Comparison of ENCODE assay signal across 28 mouse cellular contexts in genomic region chr15:100318014-100318671, GRCm38 (mm10). TPM values are rescaled to one million over a fixed set of nuclear protein-coding genes. Genes with fewer than 3 reads are reported as not detected.
DNase-seq lines count a peak whose midpoint lies in the region; ATAC-seq and TF ChIP-seq lines count a peak whose summit lies in the region.
"Not testable (repeated sequence)": the region's sequence is repeated elsewhere in the genome, so short reads cannot be mapped to it uniquely, and the experiment has no call there.
"Had no signal": no experiment of that assay in that cellular context is flagged by ENCODE, and none has a peak within 500 bp of the region (broad histone marks: within the 10 kb centered on the region; RNA-seq: fewer than 3 reads in every experiment).

No protein-coding gene starts in this region.

- not testable (repeated sequence) for H3K9ac ChIP-seq in embryonic facial prominence, embryonic 14.5 days (ENCODE audit: low read depth, low read length); kidney, postnatal 0 days (ENCODE audit: low read depth, low read length); liver, adult 2 months (ENCODE audit: low read depth, low read length); lung, embryonic 14.5 days; stomach, postnatal 0 days (ENCODE audit: low read length)

- H3K27me3 ChIP-seq in embryonic facial prominence, embryonic 14.5 days (replicated peaks; ENCODE audit: control insufficient read depth, insufficient read depth, low read length); kidney, postnatal 0 days (ENCODE audit: insufficient read depth, low read length); liver, adult 2 months (ENCODE audit: control insufficient read depth, insufficient read depth, low read length); lung, embryonic 14.5 days (ENCODE audit: insufficient read depth, low read length); stomach, postnatal 0 days (ENCODE audit: control insufficient read depth, insufficient read depth, low read length): not testable (repeated sequence)

- H3K27ac ChIP-seq in embryonic facial prominence, embryonic 14.5 days (replicated peaks; ENCODE audit: low read depth, low read length); kidney, postnatal 0 days; lung, embryonic 14.5 days (ENCODE audit: low read depth); stomach, postnatal 0 days (replicated peaks): not testable (repeated sequence)
- H3K27ac ChIP-seq in liver, adult 2 months (replicated peaks; ENCODE audit: insufficient read depth, low read depth, low read length), result peak overlapping the region; percentile 90

- not testable (repeated sequence) for H3K79me2 ChIP-seq in liver, adult 2 months (ENCODE audit: control insufficient read depth, insufficient read depth, low read length)

- 59% methylated on average over 4 of the region's 4 CpGs for WGBS in embryonic facial prominence, embryonic 14.5 days
- 55% methylated on average over 4 of the region's 4 CpGs for WGBS in kidney, postnatal 0 days
- 9% methylated on average over 4 of the region's 4 CpGs for WGBS in liver, adult 2 months
- WGBS in lung, embryonic 14.5 days, result 34% methylated on average over 4 of the region's 4 CpGs
- 13% methylated on average over 4 of the region's 4 CpGs for whole genome bisulfite sequencing in stomach, postnatal 0 days

- DNase-seq in embryonic facial prominence, embryonic 14.5 days (ENCODE audit: low spot score), result peak; percentile 29
- peak; percentile 92 for DNase-seq in heart, adult 11 months
- peak; percentile 21 for DNase-seq in kidney, postnatal 0 days (ENCODE audit: low spot score)
- DNase-seq in liver, adult 2 months (ENCODE audit: extremely low read depth, low read depth, low spot score), result peak; percentile 97
- peak; percentile 68 for DNase-seq in lung, embryonic 14.5 days
- DNase-seq in lung, postnatal 25 days (ENCODE audit: low spot score), result peak; percentile 89
- DNase-seq in stomach, postnatal 0 days (ENCODE audit: low spot score), result not testable (repeated sequence)

- not testable (repeated sequence) for H3K4me1 ChIP-seq in embryonic facial prominence, embryonic 14.5 days (ENCODE audit: control insufficient read depth, insufficient read depth, low read length); kidney, postnatal 0 days (replicated peaks; ENCODE audit: insufficient read depth, low read length); lung, embryonic 14.5 days (ENCODE audit: insufficient read depth); stomach, postnatal 0 days (replicated peaks; ENCODE audit: control insufficient read depth, insufficient read depth)
- peaks cover 27% of the 10 kb centered on the region for H3K4me1 ChIP-seq in liver, adult 2 months (ENCODE audit: control insufficient read depth, insufficient read depth, low read length)

- H3K36me3 ChIP-seq in embryonic facial prominence, embryonic 14.5 days (ENCODE audit: control insufficient read depth, insufficient read depth, low read length); kidney, postnatal 0 days (ENCODE audit: insufficient read depth, low read length); lung, embryonic 14.5 days (ENCODE audit: insufficient read depth); stomach, postnatal 0 days (ENCODE audit: control insufficient read depth, insufficient read depth, low read length): not testable (repeated sequence)
- peaks cover 13% of the 10 kb centered on the region; the same call in 1 of the 2 replicates for H3K36me3 ChIP-seq in liver, adult 2 months (ENCODE audit: control insufficient read depth, insufficient read depth, low read length)

- not testable (repeated sequence) for H3K9me3 ChIP-seq in embryonic facial prominence, embryonic 14.5 days (ENCODE audit: control insufficient read depth, low read length); kidney, postnatal 0 days (replicated peaks; ENCODE audit: low read length); lung, embryonic 14.5 days (ENCODE audit: low read depth, low read length); stomach, postnatal 0 days (ENCODE audit: control insufficient read depth, low read length)

- not testable (repeated sequence) for ATAC-seq in embryonic facial prominence, embryonic 14.5 days (ENCODE audit: low read depth); kidney, postnatal 0 days (replicated peaks; ENCODE audit: low FRiP score, low read depth)
- ATAC-seq in lung, embryonic 14.5 days (ENCODE audit: insufficient read depth), result peak; percentile 75
- ATAC-seq in stomach, postnatal 0 days (ENCODE audit: low FRiP score, low TSS enrichment), result peak; percentile 29; the same call in 1 of the 2 replicates

- not testable (repeated sequence) for TF ChIP-seq POLR2A in liver, adult 2 months (IDR thresholded peaks at IDR 0.05; ENCODE audit: extremely low read depth, insufficient read depth, low read length)

- not testable (repeated sequence) for H3K4me3 ChIP-seq in embryonic facial prominence, embryonic 14.5 days (ENCODE audit: low read depth, low read length); kidney, postnatal 0 days (replicated peaks; ENCODE audit: low read depth, low read length); liver, adult 2 months (ENCODE audit: insufficient read depth, low read depth, low read length); lung, embryonic 14.5 days (ENCODE audit: low read depth, low read length); stomach, postnatal 0 days (ENCODE audit: low read depth, low read length)

- H3K4me2 ChIP-seq in embryonic facial prominence, embryonic 14.5 days (ENCODE audit: low read depth, low read length); kidney, postnatal 0 days (ENCODE audit: low read length); lung, embryonic 14.5 days; stomach, postnatal 0 days (replicated peaks; ENCODE audit: low read depth): not testable (repeated sequence)

- not testable (repeated sequence) for TF ChIP-seq EP300 in stomach, postnatal 0 days (optimal IDR thresholded peaks at IDR 0.05)

- not testable (repeated sequence) for TF ChIP-seq CTCF in kidney, postnatal 0 days (IDR thresholded peaks at IDR 0.05; ENCODE audit: low read depth); liver, adult 2 months (IDR thresholded peaks at IDR 0.05; ENCODE audit: low read depth, low read length); lung, embryonic 14.5 days (IDR thresholded peaks at IDR 0.05; ENCODE audit: low read depth); stomach, postnatal 0 days (IDR thresholded peaks at IDR 0.05; ENCODE audit: low read depth)

RNA-seq across cellular contexts. Expression of gene Mettl7a1, which starts 14.2 kb away (rescaled TPM):
- polyA plus RNA-seq in embryonic facial prominence, embryonic 14.5 days (2014; fragmentation: Nextera tagmentation; extraction: Ambion mirVana), result 3.4 TPM in 2 replicates
- 14.3 and 15.0 TPM in 2 replicates for polyA plus RNA-seq in kidney, postnatal 0 days (2015; fragmentation: Nextera tagmentation; extraction: Ambion mirVana)
- 327 and 366 TPM in 2 replicates for total RNA-seq in liver, adult 2 months (2014; rRNA removed)
- polyA plus RNA-seq in liver, adult 2 months (2012; rRNA removed), result 201 TPM in 2 replicates
- polyA plus RNA-seq in lung, embryonic 14.5 days (2014; fragmentation: Nextera tagmentation; extraction: Ambion mirVana), result 2.7 and 2.9 TPM in 2 replicates
- 9.1 and 9.5 TPM in 2 replicates for polyA plus RNA-seq in stomach, postnatal 0 days (2015; fragmentation: Nextera tagmentation; extraction: Ambion mirVana)

RNA-seq across cellular contexts. Expression of gene Mettl7a3, which starts 16.6 kb away (rescaled TPM):
- 0.43 and 0.50 TPM in 2 replicates for polyA plus RNA-seq in embryonic facial prominence, embryonic 14.5 days (2014; fragmentation: Nextera tagmentation; extraction: Ambion mirVana)
- 0.23 and 0.41 TPM in 2 replicates for polyA plus RNA-seq in kidney, postnatal 0 days (2015; fragmentation: Nextera tagmentation; extraction: Ambion mirVana)
- total RNA-seq in liver, adult 2 months (2014; rRNA removed), result not detected in 2 replicates
- polyA plus RNA-seq in liver, adult 2 months (2012; rRNA removed), result not detected in 2 replicates
- 0.22 TPM in 1 of 2 replicates, not detected in the other for polyA plus RNA-seq in lung, embryonic 14.5 days (2014; fragmentation: Nextera tagmentation; extraction: Ambion mirVana)
- not detected in 2 replicates for polyA plus RNA-seq in stomach, postnatal 0 days (2015; fragmentation: Nextera tagmentation; extraction: Ambion mirVana)
- total RNA-seq: adrenal gland, postnatal 25 days; heart, postnatal 4 days; layer of hippocampus, postnatal 10 days had no signal
- polyA plus RNA-seq: C2C12; forebrain, embryonic 10.5 days; forebrain, embryonic 16.5 days; heart, embryonic 10.5 days; heart, embryonic 16.5 days; hindbrain, embryonic 14.5 days; inflammation-experienced regulatory T-cells, adult 6 months; macrophage; midbrain, embryonic 15.5 days; stomach, embryonic 14.5 days had no signal

RNA-seq across cellular contexts. Expression of gene Methig1, which starts 34.8 kb away (rescaled TPM):
- polyA plus RNA-seq in embryonic facial prominence, embryonic 14.5 days (2014; fragmentation: Nextera tagmentation; extraction: Ambion mirVana), result 0.34 TPM in 1 of 2 replicates, not detected in the other
- 1.9 and 2.0 TPM in 2 replicates for polyA plus RNA-seq in kidney, postnatal 0 days (2015; fragmentation: Nextera tagmentation; extraction: Ambion mirVana)
- not detected in 2 replicates for total RNA-seq in liver, adult 2 months (2014; rRNA removed)
- 0.15 TPM in 1 of 2 replicates, not detected in the other for polyA plus RNA-seq in liver, adult 2 months (2012; rRNA removed)
- polyA plus RNA-seq in lung, embryonic 14.5 days (2014; fragmentation: Nextera tagmentation; extraction: Ambion mirVana), result not detected in 2 replicates
- 0.17 TPM in 1 of 2 replicates, not detected in the other for polyA plus RNA-seq in stomach, postnatal 0 days (2015; fragmentation: Nextera tagmentation; extraction: Ambion mirVana)
- total RNA-seq: gastrocnemius, postnatal 25 days; heart, postnatal 4 days; layer of hippocampus, postnatal 10 days; left cerebral cortex, postnatal 36 days; MEL had no signal
- polyA plus RNA-seq: brain, embryonic 14.5 days; C2C12; embryonic facial prominence, embryonic 15.5 days; forebrain, embryonic 10.5 days; forebrain, embryonic 16.5 days; heart, embryonic 16.5 days; limb, embryonic 14.5 days; macrophage had no signal

RNA-seq across cellular contexts. Expression of gene Mettl7a2, which starts 34.9 kb away (rescaled TPM):
- not detected in 2 replicates for polyA plus RNA-seq in embryonic facial prominence, embryonic 14.5 days (2014; fragmentation: Nextera tagmentation; extraction: Ambion mirVana)
- polyA plus RNA-seq in kidney, postnatal 0 days (2015; fragmentation: Nextera tagmentation; extraction: Ambion mirVana), result 1.8 and 2.8 TPM in 2 replicates
- 0.13 TPM in 1 of 2 replicates, not detected in the other for total RNA-seq in liver, adult 2 months (2014; rRNA removed)
- 0.05 and 0.18 TPM in 2 replicates for polyA plus RNA-seq in liver, adult 2 months (2012; rRNA removed)
- polyA plus RNA-seq in lung, embryonic 14.5 days (2014; fragmentation: Nextera tagmentation; extraction: Ambion mirVana), result not detected in 2 replicates
- not detected in 2 replicates for polyA plus RNA-seq in stomach, postnatal 0 days (2015; fragmentation: Nextera tagmentation; extraction: Ambion mirVana)
- total RNA-seq: MEL had no signal
- polyA plus RNA-seq: brain, embryonic 14.5 days; C2C12; embryonic facial prominence, embryonic 15.5 days; forebrain, embryonic 10.5 days; forebrain, embryonic 16.5 days; heart, embryonic 10.5 days; heart, embryonic 16.5 days; hindbrain, embryonic 14.5 days; inflammation-experienced regulatory T-cells, adult 6 months; macrophage; midbrain, embryonic 15.5 days; stomach, embryonic 14.5 days had no signal

RNA-seq across cellular contexts. Expression of gene Tmprss12, which starts 37.5 kb away (rescaled TPM):
- not detected in 2 replicates for polyA plus RNA-seq in embryonic facial prominence, embryonic 14.5 days (2014; fragmentation: Nextera tagmentation; extraction: Ambion mirVana)
- not detected in 2 replicates for polyA plus RNA-seq in kidney, postnatal 0 days (2015; fragmentation: Nextera tagmentation; extraction: Ambion mirVana)
- total RNA-seq in liver, adult 2 months (2014; rRNA removed), result not detected in 2 replicates
- not detected in 2 replicates for polyA plus RNA-seq in liver, adult 2 months (2012; rRNA removed)
- polyA plus RNA-seq in lung, embryonic 14.5 days (2014; fragmentation: Nextera tagmentation; extraction: Ambion mirVana), result not detected in 2 replicates
- 0.11 TPM in 1 of 2 replicates, not detected in the other for polyA plus RNA-seq in stomach, postnatal 0 days (2015; fragmentation: Nextera tagmentation; extraction: Ambion mirVana)
- total RNA-seq: adrenal gland, postnatal 25 days; gastrocnemius, postnatal 25 days; heart, postnatal 4 days; layer of hippocampus, postnatal 10 days; left cerebral cortex, adult 2 months; left cerebral cortex, postnatal 36 days; MEL had no signal
- polyA plus RNA-seq: brain, embryonic 14.5 days; C2C12; embryonic facial prominence, embryonic 15.5 days; forebrain, embryonic 10.5 days; forebrain, embryonic 16.5 days; heart, embryonic 10.5 days; heart, embryonic 16.5 days; hindbrain, embryonic 14.5 days; inflammation-experienced regulatory T-cells, adult 6 months; limb, embryonic 14.5 days; macrophage; midbrain, embryonic 15.5 days; neural tube, embryonic 12.5 days had no signal

Comparison
In these comparisons a context has a peak if more than half of its experiments do, and no peak if none do; other contexts are left out.
1. RNA of gene Mettl7a1, which starts 14.2 kb away (polyA plus RNA-seq): 201 TPM in liver, adult 2 months; 14.3 to 15.0 TPM in kidney, postnatal 0 days, 9.1 to 9.5 TPM in stomach, postnatal 0 days, 3.4 TPM in embryonic facial prominence, embryonic 14.5 days and 2.7 to 2.9 TPM in lung, embryonic 14.5 days; every median in the first group is over 10 times any median in the second.